Mouse (Mus musculus): ENCODE measurements at regions not wholly inside any gene's neighbourhood (a gene's known extent, or its start where the extent isn't known, plus 50 kb on each side); places are given as distances from the start of the nearest gene placed in this dataset.

GRCm38 (mm10) chr5:102159621-102160020 lies 89.9 kb upstream of the Wdfy3 start:
- no peak for TF ChIP-seq CTCF (IDR thresholded peaks at IDR 0.05; ENCODE audit: low read depth)
- TF ChIP-seq EP300 (optimal IDR thresholded peaks at IDR 0.05) = no peak
